Mouse (Mus musculus): ENCODE measurements around the gene Fam122c.

GRCm38 (mm10) chrX:53348374-53348773 lies 75.2 kb downstream of the Fam122c start:
- TF ChIP-seq HCFC1 (IDR thresholded peaks at IDR 0.05; ENCODE audit: borderline replicate concordance, insufficient read depth, low read length) (no peak), MAFK (IDR thresholded peaks at IDR 0.05; ENCODE audit: insufficient read depth, low read depth, low read length) (no peak), CHD2 (IDR thresholded peaks at IDR 0.05; ENCODE audit: low read depth, low read length) (no peak)
